Mouse (Mus musculus) embryonic fibroblast, embryonic 13.5 days (primary cell): ENCODE data around the gene Wdr60. TPM values are rescaled to one million over a fixed set of nuclear protein-coding genes. Genes with fewer than 3 reads are reported as not detected.
"Not testable (repeated sequence)": the region's sequence is repeated elsewhere in the genome, so short reads cannot be mapped to it uniquely, and the experiment has no call there.

Source experiments
- H3K27ac ChIP-seq: 2 replicates; pipeline ENCODE4 v1.5.1; 2012; ENCODE audit warnings: low read length, control low read depth, inconsistent platforms; ENCODE audit not compliant: insufficient read depth
- H3K4me1 ChIP-seq: 2 replicates; pipeline ENCODE4 v1.6.1; 2011; ENCODE audit warnings: low read length; ENCODE audit not compliant: control insufficient read depth, insufficient read depth
- H3K4me3 ChIP-seq: 2 replicates; pipeline ENCODE4 v1.5.1; 2011; ENCODE audit warnings: mild to moderate bottlenecking, control low read depth, low read length; ENCODE audit not compliant: insufficient read depth
- CTCF ChIP-seq: IDR thresholded peaks from 2 replicates; pipeline ENCODE4 v1.5.1; 2011; ENCODE audit warnings: mild to moderate bottlenecking, control low read depth, low read length, moderate library complexity, borderline replicate concordance; ENCODE audit not compliant: insufficient read depth
- POLR2A ChIP-seq: IDR thresholded peaks from 2 replicates; pipeline ENCODE4 v1.6.1; 2011; ENCODE audit warnings: low read depth, mild to moderate bottlenecking, control low read depth, low read length, moderate library complexity
- polyA plus RNA-seq: library from polyadenylated mRNA; stranded (reverse); fragments of >200 nt; gene quantifications from 2 replicates; pipeline ENCODE4 v1.2.4, GENCODE M21; 2011; ENCODE audit warnings: low read depth; ENCODE audit not compliant: missing spikeins, insufficient read length

Gene Wdr60
- polyA plus RNA-seq, 1 experiment: 13.9 TPM

- Histone ChIP-seq H3K4me3 (no peak overlapping the region), H3K27ac (no peak overlapping the region), H3K4me1 (peaks cover 6% of the 10 kb centered on the region)
- no peak for TF ChIP-seq POLR2A
Observed at GRCm38 (mm10) chr12:116282856-116283255, 20.0 kb upstream of the Wdr60 start.

DNA sequence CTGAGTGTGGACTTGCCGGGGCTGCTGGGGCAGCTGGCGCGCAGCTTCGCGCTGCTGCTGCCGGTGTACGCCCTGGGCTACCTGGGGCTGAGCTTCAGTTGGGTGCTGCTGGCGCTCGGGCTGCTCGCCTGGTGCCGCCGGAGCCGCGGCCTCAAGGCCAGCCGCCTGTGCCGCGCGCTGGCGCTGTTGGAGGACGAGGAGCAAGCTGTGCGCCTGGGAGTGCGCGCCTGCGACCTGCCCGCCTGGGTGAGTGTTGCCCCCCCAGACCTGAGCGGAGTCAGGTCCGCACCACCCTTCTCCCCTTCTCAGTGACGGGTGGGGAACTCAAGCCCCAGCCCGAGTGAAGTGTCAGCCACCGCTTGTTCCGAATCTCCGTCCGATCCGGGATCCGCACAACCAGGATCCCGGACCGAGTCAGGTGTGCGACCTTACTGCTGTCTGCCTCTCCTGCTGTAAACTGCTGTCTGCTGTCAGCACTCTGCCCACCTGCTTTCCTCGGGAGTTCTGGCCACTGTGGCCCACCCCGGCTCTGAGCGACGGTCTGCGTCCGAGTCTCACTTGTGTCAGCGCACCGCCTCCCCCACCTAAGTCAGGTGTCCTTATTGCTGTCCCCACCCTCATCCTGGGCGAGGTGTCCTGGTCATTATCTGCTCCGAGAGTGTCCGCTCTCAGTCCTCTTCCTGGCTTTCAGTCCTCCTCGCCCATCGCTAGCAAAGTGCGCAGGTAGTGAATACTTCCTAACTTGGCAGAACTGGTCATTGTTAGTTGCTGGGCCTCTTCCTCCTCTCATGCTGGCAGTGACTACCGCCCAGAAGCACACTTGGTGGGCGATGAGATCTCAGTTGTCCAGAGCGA lies 18.8 kb upstream of the Wdr60 start:
- no peak for TF ChIP-seq POLR2A
- TF ChIP-seq CTCF: no peak
- peak overlapping the region; percentile 42 for H3K27ac ChIP-seq
- peak overlapping the region; percentile 74 for H3K4me3 ChIP-seq
- peaks cover 6% of the 10 kb centered on the region for H3K4me1 ChIP-seq

- peak within 1 kb of the TSS; percentile 74 for H3K4me3 ChIP-seq
- H3K4me1 ChIP-seq: peaks cover 6% of the 10 kb centered on the region
- no peak for TF ChIP-seq CTCF
- peak; percentile 94 for TF ChIP-seq POLR2A
- peak within 1 kb of the TSS; percentile 98 for H3K27ac ChIP-seq
Observed at GRCm38 (mm10) chr12:116280653-116281364, 18.0 kb upstream of the Wdr60 start, which contains the start of gene Esyt2. Gene Esyt2, plus strand, starts transcription at chr12:116281196.

GRCm38 (mm10) chr12:116280149-116280652 lies 17.4 kb upstream of the Wdr60 start:
- TF ChIP-seq POLR2A (no peak), CTCF (no peak)
- Histone ChIP-seq H3K27ac (peak overlapping the region; percentile 98), H3K4me1 (peaks cover 6% of the 10 kb centered on the region), H3K4me3 (peak overlapping the region; percentile 73)

DNA sequence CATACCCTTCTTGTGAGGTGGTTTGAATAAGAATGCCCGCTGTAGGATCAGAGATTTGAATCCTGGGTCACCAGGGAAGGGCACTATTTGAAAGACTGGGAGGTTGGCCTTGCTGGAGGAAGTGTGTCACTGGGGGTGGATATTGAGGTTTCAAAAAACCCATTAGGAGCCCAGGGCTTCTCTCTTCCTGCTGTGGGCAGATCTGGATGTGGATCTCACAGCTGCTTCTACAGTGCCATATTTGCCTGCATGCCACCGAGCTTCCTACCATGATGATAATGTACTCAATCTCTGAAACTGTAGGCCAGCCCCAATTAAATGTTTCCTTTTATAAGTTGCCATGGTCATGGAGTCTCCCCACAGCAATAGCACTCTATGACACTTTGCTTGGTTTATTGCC lies 16.4 kb upstream of the Wdr60 start:
- Histone ChIP-seq H3K4me1 (peaks cover 4% of the 10 kb centered on the region), H3K27ac (peak overlapping the region; percentile 56; the same call in 1 of the 2 replicates), H3K4me3 (no peak overlapping the region)
- no peak for TF ChIP-seq POLR2A
- TF ChIP-seq CTCF: no peak

DNA sequence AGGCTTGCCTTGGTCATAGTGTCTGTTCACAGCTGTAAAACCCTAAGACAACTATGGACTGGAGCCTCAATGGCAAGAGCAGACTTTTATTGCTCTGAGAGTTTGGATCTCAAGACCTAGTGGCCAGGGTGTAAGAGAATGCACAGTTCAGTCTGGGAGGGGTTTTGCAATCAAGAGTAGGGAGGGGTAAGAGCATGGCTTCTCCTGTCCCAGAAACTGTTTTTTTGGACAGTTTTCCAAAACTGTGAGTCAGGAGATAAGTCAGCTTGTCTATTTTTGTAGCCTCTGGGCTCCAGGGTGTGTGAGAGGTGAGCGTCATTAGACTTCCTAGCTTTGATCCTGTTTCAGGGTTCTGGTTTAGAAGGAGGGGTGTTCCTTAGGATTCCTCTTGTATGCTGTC lies 15.7 kb upstream of the Wdr60 start:
- peak overlapping the region; percentile 56 for H3K27ac ChIP-seq
- H3K4me3 ChIP-seq: no peak overlapping the region
- no peak for TF ChIP-seq POLR2A
- TF ChIP-seq CTCF: no peak
- H3K4me1 ChIP-seq: peaks cover 4% of the 10 kb centered on the region

- H3K4me3 ChIP-seq: no peak overlapping the region
- no peak overlapping the region for H3K27ac ChIP-seq
- TF ChIP-seq CTCF: no peak
- H3K4me1 ChIP-seq: peaks cover 4% of the 10 kb centered on the region
Observed at GRCm38 (mm10) chr12:116276961-116277360, 14.1 kb upstream of the Wdr60 start.

DNA sequence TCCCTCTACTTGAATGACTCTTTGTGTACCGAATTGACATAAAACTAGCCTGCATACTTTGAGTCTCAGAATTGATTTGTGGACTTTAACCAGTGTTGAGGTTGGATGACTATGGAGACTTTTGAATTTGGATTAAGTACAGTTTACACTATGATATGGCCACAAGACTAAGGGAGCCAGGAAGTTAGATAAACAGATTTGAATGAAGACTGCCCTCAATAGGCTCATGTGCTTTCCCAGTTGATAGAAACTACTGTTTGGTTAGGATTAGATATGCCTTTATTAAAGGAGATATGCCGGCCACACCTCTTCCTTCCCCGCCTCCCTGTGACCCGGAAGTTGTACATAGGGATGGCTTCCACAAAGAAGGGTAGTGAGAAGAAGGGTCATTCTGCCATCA lies 12.8 kb upstream of the Wdr60 start:
- Histone ChIP-seq H3K4me1 (peaks cover 4% of the 10 kb centered on the region), H3K27ac (no peak overlapping the region), H3K4me3 (no peak overlapping the region)
- TF ChIP-seq POLR2A (no peak), CTCF (no peak)

- not testable (repeated sequence) for H3K27ac ChIP-seq, H3K4me1 ChIP-seq, H3K4me3 ChIP-seq
Observed at GRCm38 (mm10) chr12:116275086-116275485, 12.3 kb upstream of the Wdr60 start, which contains the start of gene Gm11027. Gene Gm11027, plus strand, starts transcription at chr12:116275386.

DNA sequence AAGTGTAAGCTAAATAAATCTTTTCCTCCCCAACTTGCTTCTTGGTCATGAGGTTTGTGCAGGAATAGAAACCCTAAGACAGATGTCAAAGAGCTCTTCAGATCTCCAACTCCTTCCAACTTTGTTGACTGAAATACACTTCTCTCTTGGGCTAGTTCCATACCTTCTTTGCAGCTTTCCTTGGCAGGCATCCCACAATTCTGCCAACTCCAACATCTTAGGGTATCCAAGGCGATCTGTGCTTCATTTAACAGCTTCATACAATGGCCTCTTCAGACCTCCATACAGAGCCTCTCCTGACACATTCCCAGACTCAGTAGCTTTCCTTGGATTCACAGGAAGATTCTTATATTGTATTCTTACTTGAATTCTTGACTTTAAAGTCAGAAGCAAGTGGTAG lies 10.9 kb upstream of the Wdr60 start:
- Histone ChIP-seq H3K27ac (no peak overlapping the region), H3K4me1 (peaks cover 4% of the 10 kb centered on the region), H3K4me3 (no peak overlapping the region)
- no peak for TF ChIP-seq POLR2A
- TF ChIP-seq CTCF: no peak
